Mouse (Mus musculus) thymus, adult 2 months (tissue): ENCODE measurements at regions not wholly inside any gene's neighbourhood (a gene's known extent, or its start where the extent isn't known, plus 50 kb on each side); places are given as distances from the start of the nearest gene placed in this dataset.

ENCODE experiments used
- CTCF ChIP-seq: fragments of 200-500 bp; IDR thresholded peaks from 2 replicates; pipeline ENCODE4 v1.5.1; 2012; ENCODE audit warnings: mild to moderate bottlenecking, control low read depth, low read length, moderate library complexity, borderline replicate concordance; ENCODE audit not compliant: control insufficient read depth, poor library complexity, insufficient read depth; ENCODE audit errors: extremely low read depth
- POLR2A ChIP-seq: fragments of 200-500 bp; IDR thresholded peaks from 2 replicates; pipeline ENCODE4 v1.6.1; 2012; ENCODE audit warnings: mild to moderate bottlenecking, low read length, control low read depth, moderate library complexity; ENCODE audit not compliant: control insufficient read depth, poor library complexity, insufficient read depth; ENCODE audit errors: extremely low read depth

DNA sequence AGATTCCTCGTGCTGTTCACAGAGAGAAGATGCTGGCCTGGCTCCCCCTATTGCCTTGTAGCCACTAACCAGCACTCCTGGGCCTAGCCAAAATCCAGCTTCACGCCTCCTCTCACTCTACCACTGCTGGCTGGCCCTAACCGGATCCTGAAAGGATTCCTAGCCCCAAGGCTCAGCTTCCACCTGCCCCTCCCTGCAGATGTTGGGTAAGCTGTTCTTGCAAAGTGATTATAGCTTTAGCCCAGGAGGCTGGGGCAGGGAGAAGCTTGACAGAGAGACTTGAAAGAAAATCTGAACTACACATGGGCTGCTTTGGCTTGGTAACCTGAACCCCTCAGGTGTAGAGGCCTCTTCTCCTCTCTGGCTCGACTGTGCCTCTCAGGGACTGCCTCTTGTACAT, 149.0 kb upstream of the Smim23 start:
- TF ChIP-seq POLR2A = no peak
- TF ChIP-seq CTCF = no peak
